Mouse (Mus musculus) kidney, adult 2 months (tissue): ENCODE measurements at regions not wholly inside any gene's neighbourhood (a gene's known extent, or its start where the extent isn't known, plus 50 kb on each side); places are given as distances from the start of the nearest gene placed in this dataset.

Experiments used
- CTCF ChIP-seq: fragments of 200-500 bp; conservative IDR thresholded peaks from 2 replicates; pipeline ENCODE4 v1.5.1; 2011; ENCODE audit warnings: low read depth, mild to moderate bottlenecking, control low read depth, low read length, moderate library complexity, mixed read lengths; ENCODE audit not compliant: insufficient read depth, insufficient read length
- POLR2A ChIP-seq: fragments of 200-500 bp; IDR thresholded peaks from one replicate; pipeline ENCODE4 v1.6.1; 2011; ENCODE audit warnings: low read depth, low read length, control low read depth

DNA sequence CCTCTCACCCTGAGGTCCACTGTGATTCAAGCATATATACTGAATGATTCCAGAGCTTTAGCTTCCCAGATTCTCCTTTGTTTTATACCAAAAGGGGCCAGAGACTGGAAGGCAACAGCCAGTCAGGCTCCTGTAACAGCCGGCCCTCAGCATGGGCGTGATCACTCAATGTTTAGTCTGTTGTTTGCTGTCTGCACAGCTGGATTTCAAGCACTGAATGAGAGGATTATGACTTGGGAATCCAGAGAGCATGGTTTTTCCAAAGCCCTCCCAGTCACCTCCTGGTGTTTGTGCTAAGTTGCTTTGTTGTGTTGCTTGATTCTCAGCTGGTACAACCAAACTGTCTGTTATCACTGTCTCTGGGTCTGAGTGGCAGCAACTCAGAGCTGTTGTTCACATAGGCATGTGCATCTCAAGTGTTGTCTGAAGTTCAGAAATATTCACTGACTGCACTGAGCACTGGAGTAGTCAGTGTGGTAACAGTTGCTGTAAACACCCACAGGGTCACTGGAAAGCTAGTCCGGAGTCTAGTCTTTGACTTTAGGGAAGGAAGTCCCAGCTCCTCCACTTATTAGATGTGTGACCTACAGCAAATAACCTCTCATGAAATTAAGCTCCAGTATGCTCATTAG, 196.9 kb upstream of the Fggy start:
- TF ChIP-seq POLR2A, result no peak
- TF ChIP-seq CTCF, result no peak
